Mouse (Mus musculus) myocyte (in vitro differentiated cells): ENCODE measurements around the gene Actn4. TPM values are rescaled to one million over a fixed set of nuclear protein-coding genes. Genes with fewer than 3 reads are reported as not detected.
A peak's percentile ranks its signal among the peaks of the same experiment; 100 is the strongest.

Experiments
- H3K27me3 ChIP-seq: one replicate; pipeline ENCODE4 v1.6.1; 2011; ENCODE audit not compliant: control insufficient read depth, insufficient read depth, insufficient read length
- H3K36me3 ChIP-seq: one replicate; pipeline ENCODE4 v1.6.1; 2011; ENCODE audit not compliant: control insufficient read depth, insufficient read depth
- H3K4me2 ChIP-seq: one replicate; pipeline ENCODE4 v1.6.1; 2011; ENCODE audit warnings: low read depth, control low read depth
- H3K4me3 ChIP-seq: one replicate; pipeline ENCODE4 v1.5.1; 2011; ENCODE audit warnings: mild to moderate bottlenecking, control low read depth, moderate library complexity
- H3K79me2 ChIP-seq: one replicate; pipeline ENCODE4 v1.6.1; 2011; ENCODE audit not compliant: control insufficient read depth, insufficient read depth
- H3ac ChIP-seq: one replicate; pipeline ENCODE4 v1.6.1; 2011; ENCODE audit not compliant: control insufficient read depth, insufficient read length
- CEBPB ChIP-seq: IDR thresholded peaks from 2 replicates; pipeline ENCODE4 v1.6.1; 2011; ENCODE audit warnings: mild to moderate bottlenecking, moderate library complexity; ENCODE audit not compliant: poor library complexity, insufficient read depth, severe bottlenecking
- E2F4 ChIP-seq: IDR thresholded peaks from one replicate; pipeline ENCODE4 v1.6.1; 2011; ENCODE audit warnings: mild to moderate bottlenecking, control low read depth, moderate library complexity; ENCODE audit not compliant: insufficient read depth
- MAX ChIP-seq: IDR thresholded peaks from one replicate; pipeline ENCODE4 v1.6.1; 2011; ENCODE audit warnings: low read depth, mild to moderate bottlenecking, control low read depth
- MYOD1 ChIP-seq, 3 experiments: IDR thresholded peaks; one replicate each; pipeline ENCODE4 v1.6.1; 2011; ENCODE audit warnings: control low read depth in 2 of 3, low read depth in 2 of 3, mild to moderate bottlenecking in 2 of 3, moderate library complexity in 1 of 3; ENCODE audit not compliant: insufficient read length in 2 of 3, control insufficient read depth in 1 of 3
- MYOG ChIP-seq, 3 experiments: IDR thresholded peaks; one replicate each; pipeline ENCODE4 v1.6.1; 2011; ENCODE audit warnings: control low read depth in 2 of 3, low read depth in 2 of 3, mild to moderate bottlenecking in 2 of 3; ENCODE audit not compliant: insufficient read length in 2 of 3, control insufficient read depth in 1 of 3, insufficient read depth in 1 of 3
- POLR2A ChIP-seq: IDR thresholded peaks from one replicate; pipeline ENCODE4 v1.6.1; 2011; ENCODE audit warnings: low read depth, mild to moderate bottlenecking, control low read depth, moderate library complexity; ENCODE audit not compliant: insufficient read length
- POLR2AphosphoS2 ChIP-seq: IDR thresholded peaks from one replicate; pipeline ENCODE4 v1.6.1; 2011; ENCODE audit warnings: low read depth, control low read depth; ENCODE audit not compliant: insufficient read length
- REST ChIP-seq: IDR thresholded peaks from one replicate; pipeline ENCODE4 v1.6.1; 2011; ENCODE audit warnings: mild to moderate bottlenecking, control low read depth, moderate library complexity; ENCODE audit not compliant: insufficient read depth, insufficient read length
- SRF ChIP-seq: IDR thresholded peaks from one replicate; pipeline ENCODE4 v1.6.1; 2011; ENCODE audit warnings: low read depth; ENCODE audit not compliant: control insufficient read depth, insufficient read length
- TCF12 ChIP-seq: IDR thresholded peaks from one replicate; pipeline ENCODE4 v1.6.1; 2011; ENCODE audit warnings: mild to moderate bottlenecking, control low read depth; ENCODE audit not compliant: poor library complexity, insufficient read depth, severe bottlenecking
- TCF3 ChIP-seq: IDR thresholded peaks from one replicate; pipeline ENCODE4 v1.6.1; 2011; ENCODE audit warnings: low read depth, control low read depth; ENCODE audit not compliant: insufficient read length
- USF1 ChIP-seq: IDR thresholded peaks from one replicate; pipeline ENCODE4 v1.6.1; 2011; ENCODE audit warnings: low read depth, mild to moderate bottlenecking, control low read depth, moderate library complexity
- polyA plus RNA-seq: library from polyadenylated mRNA; unstranded; fragments of >200 nt; fragmentation: generic; extraction: Trizol; gene quantifications from one replicate; pipeline ENCODE4 v1.2.1, GENCODE M21; 2012; ENCODE audit warnings: missing spikeins

Gene Actn4
- polyA plus RNA-seq, 1 experiment: 270 TPM

- Histone ChIP-seq H3K27me3 (no peaks in the 10 kb centered on the region), H3K4me2 (no peak overlapping the region), H3K36me3 (no peaks in the 10 kb centered on the region), H3ac (no peak overlapping the region), H3K4me3 (no peak overlapping the region), H3K79me2 (no peaks in the 10 kb centered on the region)
- TF ChIP-seq REST: no peak
- TF ChIP-seq POLR2A: peak; percentile 50
- TF ChIP-seq MYOD1 (IDR thresholded peaks at IDR 0.05; ENCODE audit: control insufficient read depth in 1 of 3, insufficient read length in 2 of 3, low read depth in 2 of 3): peak in 2 of 3 experiments; percentile 5 to 41
- peak; percentile 76 for TF ChIP-seq POLR2AphosphoS2
- TF ChIP-seq MYOG (IDR thresholded peaks at IDR 0.05; ENCODE audit: control insufficient read depth in 1 of 3, insufficient read depth in 1 of 3, insufficient read length in 2 of 3, low read depth in 2 of 3): peak in 2 of 3 experiments; percentile 9 to 29
These were observed 38.8 kb upstream of the Actn4 start for GRCm38 (mm10) chr7:29000651-29001605.

GRCm38 (mm10) chr7:28993402-28993801, 31.3 kb upstream of the Actn4 start:
- Histone ChIP-seq H3K4me3 (no peak overlapping the region), H3K79me2 (no peaks in the 10 kb centered on the region), H3K27me3 (peaks cover 17% of the 10 kb centered on the region), H3K4me2 (no peak overlapping the region), H3ac (no peak overlapping the region), H3K36me3 (no peaks in the 10 kb centered on the region)
- no peak for TF ChIP-seq POLR2AphosphoS2
- TF ChIP-seq SRF: no peak
- no peak for TF ChIP-seq REST
- TF ChIP-seq MYOG (IDR thresholded peaks at IDR 0.05; ENCODE audit: control insufficient read depth in 1 of 3, insufficient read depth in 1 of 3, insufficient read length in 2 of 3, low read depth in 2 of 3): no peak
- no peak for TF ChIP-seq TCF3
- no peak for TF ChIP-seq MAX
- TF ChIP-seq MYOD1 (IDR thresholded peaks at IDR 0.05; ENCODE audit: control insufficient read depth in 1 of 3, insufficient read length in 2 of 3, low read depth in 2 of 3): no peak
- TF ChIP-seq POLR2A: no peak
- TF ChIP-seq USF1: no peak
- TF ChIP-seq E2F4: no peak
- no peak for TF ChIP-seq TCF12
- TF ChIP-seq CEBPB: no peak

GRCm38 (mm10) chr7:28992997-28993396, 30.9 kb upstream of the Actn4 start:
- Histone ChIP-seq H3K4me2 (no peak overlapping the region), H3K36me3 (no peaks in the 10 kb centered on the region), H3K27me3 (peaks cover 17% of the 10 kb centered on the region), H3K4me3 (no peak overlapping the region), H3ac (no peak overlapping the region), H3K79me2 (no peaks in the 10 kb centered on the region)
- no peak for TF ChIP-seq E2F4
- TF ChIP-seq REST: no peak
- no peak for TF ChIP-seq CEBPB
- TF ChIP-seq MYOD1 (IDR thresholded peaks at IDR 0.05; ENCODE audit: control insufficient read depth in 1 of 3, insufficient read length in 2 of 3, low read depth in 2 of 3): no peak
- no peak for TF ChIP-seq TCF3
- no peak for TF ChIP-seq MYOG (IDR thresholded peaks at IDR 0.05; ENCODE audit: control insufficient read depth in 1 of 3, insufficient read depth in 1 of 3, insufficient read length in 2 of 3, low read depth in 2 of 3)
- no peak for TF ChIP-seq TCF12

GRCm38 (mm10) chr7:28991616-28992015, 29.5 kb upstream of the Actn4 start:
- TF ChIP-seq SRF (no peak), TCF3 (no peak), REST (no peak), MAX (no peak), CEBPB (no peak), MYOG (IDR thresholded peaks at IDR 0.05; ENCODE audit: control insufficient read depth in 1 of 3, insufficient read depth in 1 of 3, insufficient read length in 2 of 3, low read depth in 2 of 3) (no peak), TCF12 (no peak), E2F4 (no peak), USF1 (no peak), MYOD1 (IDR thresholded peaks at IDR 0.05; ENCODE audit: control insufficient read depth in 1 of 3, insufficient read length in 2 of 3, low read depth in 2 of 3) (no peak), POLR2A (no peak), POLR2AphosphoS2 (no peak)
- Histone ChIP-seq H3K4me3 (no peak overlapping the region), H3K36me3 (no peaks in the 10 kb centered on the region), H3K27me3 (peaks cover 17% of the 10 kb centered on the region), H3ac (no peak overlapping the region), H3K79me2 (no peaks in the 10 kb centered on the region), H3K4me2 (no peak overlapping the region)
